Mouse (Mus musculus) layer of hippocampus, postnatal 10 days (tissue): ENCODE measurements around the gene Parvg. TPM values are rescaled to one million over a fixed set of nuclear protein-coding genes. Genes with fewer than 3 reads are reported as not detected.

Source experiments
- DNase-seq, 2 experiments: peaks; one replicate each; pipeline ENCODE4 v3.0.0; 2021; ENCODE audit warnings: low spot score in 2 of 2
- total RNA-seq, 2 experiments: library from RNA; stranded (reverse); gene quantifications; 2 replicates each; pipeline ENCODE4 v1.2.3; 2021

The Parvg gene
- total RNA-seq, 2 experiments from 2014 or later: 6.6 to 9.6 TPM

DNA sequence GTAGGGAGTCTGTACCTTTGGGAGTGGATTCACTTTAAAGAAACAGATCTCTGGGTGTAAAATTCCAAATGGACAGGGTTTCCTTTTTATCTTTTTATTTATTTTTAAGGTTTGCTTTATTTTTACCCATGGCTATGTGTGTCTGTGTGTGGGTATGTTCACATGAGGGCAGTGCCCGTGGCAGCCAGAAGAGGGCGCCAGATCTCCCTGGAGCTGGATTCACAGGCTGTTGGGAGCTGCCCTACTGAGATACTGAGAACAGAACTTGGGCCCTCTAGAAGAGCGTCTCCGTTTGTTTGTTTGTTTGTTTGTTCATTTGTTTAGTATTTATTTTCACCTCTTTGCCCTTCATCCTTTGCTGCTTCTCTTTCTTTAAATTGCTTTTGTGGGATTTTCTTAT, 24.9 kb downstream of the Parvg start:
- no peak for DNase-seq

DNA sequence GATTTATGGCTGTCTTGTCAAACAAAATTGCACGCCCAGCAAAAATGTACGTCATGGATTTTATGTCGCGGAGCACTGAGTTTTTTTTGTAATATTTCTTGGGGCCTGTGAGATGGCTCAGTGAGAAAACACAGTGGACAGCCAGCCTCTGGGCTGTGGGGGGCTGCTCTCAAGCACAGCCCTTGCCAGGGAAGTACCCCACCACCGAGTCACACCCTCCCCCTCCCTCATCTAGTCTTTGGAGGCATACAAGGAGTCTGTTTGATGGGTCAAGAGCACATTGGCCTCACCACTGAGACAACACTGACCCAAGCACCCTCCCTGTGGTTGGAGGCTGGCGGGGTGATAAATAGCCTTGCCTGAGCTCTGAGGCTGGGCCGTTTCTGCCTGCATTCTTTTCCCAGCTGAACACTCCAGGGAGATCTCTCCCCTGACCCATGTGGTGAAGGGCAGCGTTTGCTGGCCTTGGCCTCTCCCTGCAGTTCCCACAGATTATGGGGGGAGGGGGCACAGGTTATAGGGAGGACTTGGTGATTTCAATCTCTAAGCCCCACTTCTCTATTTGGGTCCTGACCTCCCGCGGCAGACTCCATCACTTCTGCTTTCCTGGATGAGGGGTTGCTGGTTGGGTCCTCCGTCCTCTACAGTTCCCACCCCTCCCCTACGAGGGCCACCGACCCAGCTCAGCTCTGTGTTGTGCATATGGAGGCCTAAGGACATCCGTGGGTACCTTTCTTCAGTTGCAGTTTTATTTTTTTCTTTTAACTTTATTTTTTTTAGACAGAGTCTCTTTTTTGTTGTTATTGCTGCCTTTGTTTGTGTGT, 26.3 kb downstream of the Parvg start:
- DNase-seq: no peak

DNA sequence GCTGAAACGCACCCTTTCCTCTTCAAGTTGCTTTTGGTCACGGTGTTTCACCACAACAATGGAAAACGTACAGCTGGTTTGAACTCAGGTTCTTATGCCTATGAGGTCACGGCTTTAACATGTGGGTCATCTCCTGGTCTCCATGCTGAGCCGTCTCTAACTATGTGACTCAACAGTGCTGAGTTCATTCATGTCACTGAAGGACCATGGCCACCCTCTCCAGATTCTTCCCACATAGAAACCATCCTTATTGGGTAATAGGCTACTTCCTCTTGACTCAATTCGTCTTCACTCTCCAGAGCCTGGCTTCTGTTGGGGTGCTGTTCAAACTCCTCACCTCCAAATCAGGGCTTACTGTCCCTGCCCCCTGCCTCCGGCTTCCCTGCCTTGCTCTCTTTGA, 27.5 kb downstream of the Parvg start:
- DNase-seq: no peak

DNA sequence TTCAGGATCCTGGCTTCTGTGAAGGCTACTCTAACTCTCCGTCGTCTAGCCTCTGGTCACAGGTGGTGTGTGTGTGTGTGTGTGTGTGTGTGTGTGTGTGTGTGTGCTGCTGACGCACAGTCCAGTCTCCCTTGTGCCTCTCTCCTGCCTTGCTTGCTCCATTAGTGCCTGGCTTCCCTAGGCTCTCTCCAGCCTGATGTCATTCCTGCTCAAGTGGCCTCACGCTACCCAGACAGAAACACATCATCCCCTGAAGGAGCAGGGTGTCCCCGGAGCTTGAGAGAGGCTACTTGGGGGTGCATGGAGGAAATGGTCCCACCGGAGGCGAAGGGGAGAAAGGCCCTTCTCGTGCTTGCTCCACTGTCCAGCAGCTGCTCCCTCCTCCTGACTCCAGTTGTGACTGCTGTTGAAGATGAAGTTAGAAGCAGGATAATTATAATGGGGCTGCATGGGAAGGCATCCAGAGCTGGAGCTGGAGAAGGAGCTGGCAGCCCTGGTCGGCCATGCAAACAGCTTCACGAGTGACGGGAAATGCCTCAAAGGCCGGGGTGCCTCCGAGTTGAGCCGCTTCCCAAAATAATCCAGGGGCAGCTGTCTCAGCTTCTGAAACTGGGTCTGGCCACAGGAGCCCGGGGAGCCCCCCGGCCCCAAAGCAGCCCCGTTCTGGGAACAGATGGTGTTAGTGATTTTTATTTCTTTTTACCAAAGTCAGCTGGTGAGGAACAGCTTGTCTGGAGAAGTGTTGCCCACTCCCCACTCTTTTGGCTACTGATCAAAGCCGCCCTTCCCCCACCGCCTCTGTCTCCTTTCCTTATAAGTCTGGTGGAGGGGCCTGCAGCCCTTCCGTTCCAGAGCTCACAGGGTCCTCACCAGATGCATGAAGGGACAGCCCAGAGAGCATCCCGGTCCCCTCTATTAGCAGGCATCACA, 28.4 kb downstream of the Parvg start:
- peak; percentile 79 to 83 for DNase-seq

DNA sequence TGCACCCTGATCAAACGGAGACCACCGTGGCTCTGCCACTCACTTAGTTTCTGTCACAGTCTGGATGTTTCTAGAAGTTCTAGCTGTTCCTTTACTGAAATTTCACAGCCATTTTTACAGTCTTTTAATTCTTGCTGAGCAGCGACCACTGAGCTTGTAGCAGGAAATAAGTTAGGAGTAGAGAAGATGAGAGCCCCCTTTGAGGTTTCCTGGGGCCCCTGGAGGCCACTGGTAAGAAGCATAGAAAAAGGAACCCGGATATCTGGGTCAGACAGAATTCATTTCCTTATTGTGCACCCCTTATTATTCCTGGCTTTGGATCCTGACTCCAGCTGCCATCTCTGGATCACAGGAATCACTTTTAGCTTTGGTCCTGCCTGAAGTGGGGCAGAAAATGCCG, 31.3 kb downstream of the Parvg start:
- no peak for DNase-seq

DNA sequence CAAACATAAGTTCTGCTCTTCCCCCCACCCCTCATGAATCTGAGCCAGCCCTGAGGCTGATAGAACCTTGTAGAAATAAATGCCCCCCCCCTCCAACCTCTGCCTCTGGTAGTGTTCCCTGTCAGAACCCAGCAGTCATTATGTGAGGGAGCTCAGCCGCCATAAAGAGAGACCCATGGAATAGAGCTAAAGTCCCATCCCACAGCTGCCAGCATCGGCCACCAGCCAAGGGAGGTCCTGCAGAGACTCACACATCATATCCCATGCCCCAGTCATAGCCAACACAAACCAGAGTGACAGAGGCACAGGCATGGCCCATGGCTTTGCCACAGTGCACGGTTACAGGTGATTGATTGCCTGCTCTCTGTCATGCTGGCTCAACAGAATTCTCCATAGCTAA, 40.9 kb downstream of the Parvg start:
- DNase-seq: no peak

DNA sequence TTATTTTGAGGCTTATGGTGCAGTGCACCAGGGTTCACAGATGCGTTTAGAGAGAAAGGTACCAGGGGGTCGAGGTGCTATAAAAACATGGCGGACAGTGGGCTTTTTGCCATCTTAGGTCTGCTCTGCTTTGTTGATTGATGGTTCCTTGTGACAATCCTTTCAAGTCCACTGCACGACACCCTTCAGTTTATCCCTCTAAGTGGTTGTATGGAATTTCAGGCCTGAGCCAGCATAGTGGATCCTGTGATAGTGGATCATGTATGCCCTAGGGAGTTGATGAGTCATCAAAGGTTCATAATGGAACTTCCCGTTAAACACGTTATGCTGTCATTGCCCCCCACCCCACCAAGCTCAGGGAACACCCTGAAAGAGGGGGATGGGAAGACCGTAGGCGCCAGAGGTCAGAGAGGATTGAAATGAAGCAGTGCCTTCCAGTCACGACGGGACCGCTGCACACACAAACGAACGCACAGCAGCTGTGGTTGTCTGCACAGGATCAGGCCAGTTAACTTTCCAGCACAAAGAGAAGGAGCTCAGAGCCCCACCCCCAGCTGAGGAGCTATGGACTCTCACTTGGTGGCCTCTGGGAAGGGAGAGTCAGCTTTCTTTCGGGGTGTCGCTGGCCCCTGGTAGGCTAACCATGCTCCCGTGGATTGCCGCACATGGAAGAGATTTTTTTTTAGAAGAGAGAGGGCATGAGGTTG, 42.0 kb downstream of the Parvg start:
- DNase-seq: no peak

DNA sequence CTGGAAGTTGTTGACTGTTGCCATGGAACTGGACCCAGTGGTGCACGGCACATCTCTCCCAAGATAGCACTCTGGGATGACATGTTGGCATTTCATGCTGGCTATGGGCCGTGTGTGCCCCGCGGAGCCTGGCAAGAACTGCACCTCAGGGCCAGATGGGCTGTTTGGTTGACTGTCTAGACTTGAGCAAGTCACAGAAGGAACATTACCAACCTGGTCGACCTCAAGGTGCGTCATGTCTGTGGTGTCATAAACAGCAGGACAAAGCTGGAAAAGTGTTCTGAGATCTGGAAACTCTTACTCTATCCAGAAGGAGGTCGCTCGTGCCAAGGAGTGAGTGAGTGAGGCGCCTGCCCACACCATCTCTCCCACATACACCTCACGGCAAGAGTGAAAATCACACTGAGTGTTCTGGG, 42.8 kb downstream of the Parvg start:
- no peak for DNase-seq

DNA sequence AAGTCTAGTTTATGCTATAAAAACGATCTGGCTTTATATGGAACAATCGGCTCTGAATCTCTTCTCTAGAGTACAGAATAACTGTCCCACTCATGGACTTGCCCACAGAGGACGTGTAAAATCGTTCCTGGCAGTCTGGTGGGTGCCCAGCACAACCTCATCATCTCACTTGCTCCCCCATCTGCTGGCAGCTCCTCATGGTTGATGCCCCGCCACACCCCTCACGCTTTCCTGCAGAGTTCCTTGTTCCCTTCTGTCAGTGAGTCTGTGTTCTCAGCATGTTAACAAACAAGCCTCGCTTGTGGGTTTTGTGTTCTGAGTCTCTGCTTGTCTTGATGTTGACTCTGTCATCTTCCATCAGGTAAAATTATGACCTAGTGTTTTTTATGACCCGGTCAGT, 43.6 kb downstream of the Parvg start:
- DNase-seq: no peak

DNA sequence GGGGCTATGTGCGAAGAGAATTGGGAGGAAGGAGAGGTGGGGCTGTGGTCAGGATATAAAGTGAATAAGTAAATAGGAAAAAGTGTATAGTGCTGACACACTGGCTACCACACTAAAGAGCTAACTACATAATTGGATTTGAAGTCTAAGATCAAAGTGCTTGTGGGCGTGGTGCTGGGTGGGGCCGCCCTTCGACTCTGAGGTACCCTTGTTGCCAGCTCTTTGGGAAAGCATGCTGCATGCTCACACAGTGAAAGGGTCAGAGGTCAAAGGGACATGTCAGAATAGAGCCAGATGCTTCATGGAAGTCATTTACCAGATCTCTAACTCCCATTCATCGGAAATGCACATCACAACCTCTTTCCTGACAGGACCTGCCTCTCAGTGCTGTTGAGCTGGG, 49.0 kb downstream of the Parvg start:
- DNase-seq: no peak

DNA sequence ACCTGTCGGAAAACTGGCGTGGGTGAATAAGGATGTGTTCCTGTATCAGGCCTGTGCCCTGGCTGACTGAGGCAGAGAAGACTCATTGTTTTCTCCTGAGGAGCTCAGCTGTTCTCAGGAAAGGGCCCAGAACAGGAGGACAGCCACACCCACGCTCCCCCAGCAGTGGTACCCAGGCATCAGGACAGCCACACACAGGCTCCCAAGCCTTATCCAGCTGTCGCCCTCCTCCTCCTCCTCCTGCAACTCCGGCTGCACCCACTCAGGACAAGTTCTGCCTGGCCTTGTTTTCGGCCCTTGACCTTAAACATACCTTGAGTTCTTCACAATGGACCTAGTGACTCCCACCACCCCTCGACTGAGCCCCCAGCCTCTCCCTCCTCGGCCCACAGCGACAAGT, 54.9 kb downstream of the Parvg start:
- no peak for DNase-seq

DNA sequence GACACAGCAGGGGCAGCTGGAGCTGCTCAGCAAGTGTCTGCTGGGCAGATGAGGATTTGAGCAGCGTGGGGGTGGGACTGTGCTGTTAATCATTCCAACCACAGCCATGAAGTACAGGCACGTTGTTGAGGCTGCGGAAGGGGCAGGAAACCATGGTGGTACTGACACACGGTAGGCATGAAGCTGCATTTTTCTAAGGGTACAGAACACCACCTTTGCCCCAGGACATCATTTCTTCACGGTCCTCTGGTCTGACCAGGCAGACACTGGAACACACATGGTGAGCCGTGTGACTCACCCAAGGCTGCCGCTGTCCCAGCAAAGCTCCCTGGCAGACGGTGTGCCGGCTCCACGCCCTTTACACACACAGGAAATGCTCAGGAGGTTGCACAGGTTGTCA, 56.4 kb downstream of the Parvg start:
- no peak for DNase-seq

DNA sequence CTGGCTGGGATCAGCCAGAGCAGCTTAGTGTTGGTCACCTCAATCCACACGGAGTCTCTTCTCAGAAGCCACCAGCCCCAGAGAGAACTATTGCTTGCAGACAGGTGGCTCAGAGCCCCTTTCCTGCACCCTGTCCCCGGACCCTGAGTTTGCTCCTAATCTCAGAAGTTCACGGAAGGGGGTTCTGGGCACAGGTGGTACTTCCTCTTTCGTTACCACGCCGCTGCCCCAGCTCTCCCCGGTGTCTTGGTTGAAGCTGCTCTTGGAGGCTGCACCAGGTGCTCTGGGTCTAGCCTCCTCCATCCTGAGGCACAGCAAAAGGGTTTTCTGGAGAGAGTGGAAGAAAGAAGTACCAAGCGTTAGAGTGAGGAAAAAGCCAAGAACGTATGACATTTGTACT, 60.2 kb downstream of the Parvg start:
- DNase-seq: no peak

DNA sequence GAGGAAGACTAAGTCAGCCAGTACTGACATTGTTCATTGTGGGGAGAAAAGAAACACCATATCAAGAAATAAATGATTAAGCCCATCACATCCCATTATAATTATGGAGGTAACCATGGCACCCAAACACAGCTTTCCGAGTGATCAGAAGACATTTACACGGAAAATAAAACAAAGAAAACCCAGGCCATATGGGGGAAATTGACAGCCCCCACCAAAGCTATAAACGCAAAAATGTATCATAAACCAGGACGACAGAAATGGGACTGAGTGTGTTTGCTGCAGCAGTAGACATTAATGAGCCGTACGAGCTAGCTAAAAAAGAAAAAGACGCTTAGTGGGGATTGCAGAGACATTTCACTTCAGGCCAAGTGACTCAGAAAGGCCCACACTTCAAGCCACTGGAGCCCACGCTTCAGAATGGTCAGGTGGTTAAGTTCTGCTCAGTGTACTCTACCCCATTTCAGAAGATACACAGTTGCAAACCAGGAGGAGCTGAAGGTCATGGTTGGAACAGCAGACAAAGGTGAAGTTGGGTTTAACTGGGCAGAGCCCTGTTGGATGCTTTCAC, 62.3 kb downstream of the Parvg start:
- no peak for DNase-seq

DNA sequence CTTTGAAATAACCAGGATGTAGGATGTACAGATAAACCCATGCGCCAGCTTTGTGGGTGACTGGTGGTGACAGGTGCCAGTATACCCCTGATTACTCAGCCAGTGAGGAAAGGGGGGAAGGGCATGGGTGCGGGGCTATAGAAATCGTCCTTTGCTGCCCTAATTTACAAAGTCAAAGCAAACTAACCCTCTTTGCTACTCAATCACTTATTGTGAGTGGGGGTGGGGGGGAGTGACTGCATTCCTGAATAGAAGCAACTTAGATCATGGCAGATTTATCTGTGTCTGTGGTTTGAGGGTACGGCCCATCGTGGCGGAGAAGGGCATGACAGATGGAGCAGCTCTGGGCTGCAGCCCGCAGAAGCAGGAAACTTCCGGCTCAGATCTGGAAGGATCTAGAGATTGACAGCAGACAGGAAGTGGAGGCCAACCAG, 64.9 kb downstream of the Parvg start:
- DNase-seq: no peak

DNA sequence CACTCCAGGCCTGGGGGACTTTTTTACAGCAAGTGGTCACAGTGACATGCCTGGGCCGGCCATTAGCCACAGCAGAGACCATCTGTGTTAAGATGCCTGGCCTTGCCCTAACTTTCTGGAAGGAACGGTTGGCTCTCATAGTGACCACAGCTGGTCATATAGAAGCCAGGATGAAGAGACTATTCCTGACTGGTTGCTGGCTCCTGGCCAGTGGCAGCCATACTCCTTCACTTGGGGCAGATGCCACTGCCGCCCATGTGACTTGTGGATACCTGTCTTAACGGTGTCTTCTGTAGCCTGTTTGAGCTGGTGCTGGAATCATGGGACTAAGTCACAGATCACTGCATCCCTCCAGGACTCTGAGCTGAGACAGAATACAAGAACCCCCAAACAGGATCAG, 68.3 kb downstream of the Parvg start:
- DNase-seq: no peak

Other genes with a start within 250 kb of the Parvg start
- gene Sult4a1, start 218.3 kb upstream of the Parvg start, total RNA-seq: 100 to 1,000 TPM; 282 to 291 TPM
- gene Pnpla5, start 200.9 kb upstream of the Parvg start, total RNA-seq: not detected
- 10 to 100 TPM; 10.6 to 11.0 TPM for gene Pnpla3, start 156.2 kb upstream of the Parvg start, total RNA-seq
- 10 to 100 TPM; 83.6 to 99.0 TPM for gene Samm50, start 131.8 kb upstream of the Parvg start, total RNA-seq
- gene Parvb, start 92.0 kb upstream of the Parvg start, total RNA-seq: 10 to 100 TPM; 37.2 TPM
- gene Shisal1, start 123.1 kb downstream of the Parvg start, total RNA-seq: 10 to 100 TPM; 60.9 to 67.4 TPM
- 10 to 100 TPM; 60.6 to 65.2 TPM for gene Rtl6, start 233.8 kb downstream of the Parvg start, total RNA-seq